Mouse (Mus musculus): ENCODE results near the gene Ptms.

Gene Ptms

DNA sequence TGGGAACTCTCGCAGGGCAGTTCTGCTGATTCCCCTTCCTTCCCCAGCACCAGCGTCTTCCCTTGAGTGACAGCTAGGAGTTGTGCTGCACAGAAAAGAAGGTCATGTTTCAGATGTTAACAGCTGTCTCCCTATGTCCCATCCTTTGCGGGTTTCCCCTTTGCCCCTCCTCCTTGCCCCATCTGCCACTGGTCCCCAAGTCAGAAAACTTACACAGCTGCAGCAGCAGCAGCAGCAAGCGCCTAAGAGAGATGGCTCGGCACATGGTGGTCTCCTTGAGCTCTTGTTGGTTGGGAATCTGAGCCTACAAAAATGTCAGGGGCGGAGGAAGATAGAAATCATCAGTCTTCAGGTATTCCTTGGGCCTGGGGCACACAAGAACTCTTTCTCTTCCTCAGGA is 40.5 kb downstream of the Ptms start:
- ChIA-PET POLR2A (interaction anchor here in 1 of 4 experiments (0.6 to 1.3 kb wide), 2 partner anchors 123 to 188 kb away, joined by 3 to 4 read pairs; partner anchors contain the start of genes Atn1 and Lpar5), CTCF (interaction anchor here in 1 of 4 experiments (1.3 kb wide), 1 partner anchor 32 kb away, joined by 3 read pairs; no protein-coding TSS in a partner anchor)

DNA sequence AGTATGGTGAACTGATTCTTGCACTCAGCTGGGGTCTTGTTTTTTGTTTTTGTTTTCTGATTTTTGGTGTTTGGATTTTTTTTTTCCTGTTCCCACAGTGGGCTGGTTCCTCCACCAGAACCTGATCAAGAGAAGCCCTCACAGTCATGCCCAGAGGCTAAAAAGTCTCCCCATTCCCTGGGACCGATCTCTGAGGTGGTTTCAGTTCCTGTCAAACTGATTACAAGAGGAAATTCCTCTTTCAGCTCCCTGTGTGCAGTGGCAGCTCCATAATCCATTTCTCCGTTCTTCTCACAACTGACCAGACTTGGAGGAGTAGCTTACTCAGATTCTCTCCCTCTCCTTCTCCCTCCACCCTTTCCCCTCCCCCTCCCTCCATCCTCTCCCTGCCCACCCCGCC is 45.6 kb downstream of the Ptms start:
- ChIA-PET CTCF (interaction anchor here (0.5 to 1.6 kb wide), 9 partner anchors 9 to 56 kb away, joined by 3 to 7 read pairs (median 3); no protein-coding TSS in a partner anchor), POLR2A (interaction anchor here in 3 of 4 experiments (0.5 to 2.3 kb wide), 14 partner anchors 11 to 276 kb away, joined by 3 to 9 read pairs (median 4); partner anchors contain the start of genes Gpr162 (in 2 of the 3), Mlf2 (in 2 of the 3), Cd4 (in 1 of the 3) and Ptpn6 (in 1 of the 3))

DNA sequence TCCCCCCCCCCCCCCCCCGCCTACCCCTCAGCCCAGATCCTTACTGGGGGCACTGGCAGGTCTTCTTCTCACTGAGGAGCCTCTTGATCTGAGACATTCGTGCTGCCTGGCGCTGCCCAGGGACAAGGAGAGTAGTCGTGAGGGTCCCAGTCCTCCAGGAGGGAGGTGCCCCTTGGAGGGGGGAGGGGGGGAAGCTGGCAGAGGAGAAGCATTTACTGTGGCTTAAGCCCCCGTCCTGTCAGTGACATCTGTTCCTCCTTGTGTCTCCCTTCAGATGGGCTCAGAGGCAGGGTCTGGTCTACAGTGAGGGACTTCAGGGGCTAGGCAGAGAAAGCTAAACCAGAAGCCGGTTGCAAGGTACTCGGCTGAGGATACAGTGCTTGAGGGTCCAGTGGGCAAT is 53.3 kb downstream of the Ptms start:
- CTCF ChIA-PET: interaction anchor here in 3 of 4 experiments (0.5 to 1.7 kb wide), 5 partner anchors 10 to 20 kb away, joined by 3 to 6 read pairs (median 5); partner anchors contain the start of gene P3h3 (in 1 of the 3)
- POLR2A ChIA-PET: interaction anchor here in 3 of 4 experiments (0.5 to 3.2 kb wide), 11 partner anchors 10 to 99 kb away, joined by 3 to 12 read pairs (median 4); partner anchors contain the start of genes Cops7a (in 1 of the 3), Mlf2 (in 1 of the 3) and P3h3 (in 1 of the 3)

DNA sequence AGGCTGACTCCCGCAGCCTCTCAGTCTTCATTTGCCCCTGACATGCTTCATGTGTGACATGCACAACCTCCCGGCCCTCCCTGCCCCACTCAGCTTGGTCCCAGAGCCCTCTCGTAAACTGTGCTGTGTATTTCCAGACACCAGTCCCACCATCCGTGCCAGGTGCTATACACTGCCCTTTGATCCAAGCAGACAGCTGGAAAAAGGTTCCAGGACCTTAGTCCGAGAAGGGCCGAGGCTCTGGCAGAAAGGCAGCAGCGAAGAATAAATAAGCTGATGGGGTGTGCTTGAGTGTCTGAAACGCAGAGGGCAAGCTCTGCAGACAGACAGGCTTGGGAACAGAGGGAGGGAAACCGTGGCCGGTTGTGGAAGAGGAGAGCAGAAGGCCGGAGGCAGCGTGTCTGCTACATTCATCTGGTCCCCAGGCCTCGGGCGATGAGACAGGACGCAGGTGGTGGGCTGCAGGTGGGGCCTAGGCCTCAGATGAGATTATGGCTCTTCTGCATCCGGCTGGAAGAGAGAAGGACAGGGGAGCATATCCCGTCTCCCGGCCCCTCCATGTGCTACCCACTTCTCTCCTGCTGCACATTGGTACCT is 54.0 kb downstream of the Ptms start:
- POLR2A ChIA-PET: interaction anchor here (0.6 to 3.5 kb wide), 10 partner anchors 9 to 174 kb away, joined by 3 to 21 read pairs (median 3); partner anchors contain the start of genes Cops7a (in 1 of the 4), Mlf2 (in 1 of the 4) and P3h3 (in 1 of the 4)
- CTCF ChIA-PET: interaction anchor here in 3 of 4 experiments (1.0 to 2.7 kb wide), 4 partner anchors 8 to 165 kb away, joined by 3 to 12 read pairs (median 4); partner anchors contain the start of gene Mlf2 (in 1 of the 3)

Measured in embryonic stem cell, embryonic (primary cell).